Mouse (Mus musculus): ENCODE results near the gene Spsb4.

Gene Spsb4

DNA sequence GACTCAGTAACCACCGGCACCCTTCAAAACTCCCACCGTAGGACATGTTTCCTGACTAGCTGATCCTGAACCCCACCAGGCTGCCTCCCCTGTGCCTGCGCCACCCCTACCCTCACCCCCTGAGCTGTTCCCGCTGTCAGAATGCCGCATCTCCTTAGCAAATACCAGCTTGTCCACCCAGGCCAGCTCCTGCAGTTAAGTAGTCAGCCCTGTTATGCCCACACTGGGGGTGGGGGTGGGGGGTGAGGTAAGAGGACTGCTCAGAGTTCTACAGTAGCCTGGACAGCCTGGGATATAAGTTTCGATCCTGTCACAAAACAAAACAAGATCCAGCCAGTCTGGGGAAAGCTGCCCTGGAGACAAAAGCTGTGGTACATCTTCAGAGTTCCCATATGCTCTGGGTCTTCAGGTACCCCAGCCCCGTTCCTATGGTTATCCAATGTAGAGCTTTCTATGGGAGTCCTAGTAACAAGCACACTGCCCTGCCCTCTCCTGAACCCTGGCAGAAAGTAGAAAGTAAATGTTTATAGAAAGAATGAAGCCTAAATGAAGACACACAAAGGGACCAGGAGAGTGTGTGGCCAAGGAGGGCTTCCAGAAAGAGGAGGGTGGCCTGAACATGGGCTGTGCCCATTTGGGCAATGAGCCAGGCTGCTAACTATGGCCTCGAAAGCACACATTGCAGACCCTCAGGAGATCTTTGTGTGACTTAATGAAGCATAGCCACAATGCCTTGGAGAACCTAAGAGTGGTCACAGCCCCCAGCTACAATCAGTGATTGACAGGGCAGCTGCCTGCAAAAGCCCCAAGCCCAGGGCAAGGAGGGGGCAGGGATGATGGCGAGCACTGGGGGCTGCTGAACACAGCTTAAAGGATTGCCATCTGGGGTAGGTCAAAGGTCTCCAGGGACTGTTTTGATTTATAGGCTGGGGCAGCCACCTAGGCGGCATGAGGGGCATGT is 38.3 kb downstream of the Spsb4 start:
- DNase-seq (ENCODE audit: low read depth, low spot score): no peak

DNA sequence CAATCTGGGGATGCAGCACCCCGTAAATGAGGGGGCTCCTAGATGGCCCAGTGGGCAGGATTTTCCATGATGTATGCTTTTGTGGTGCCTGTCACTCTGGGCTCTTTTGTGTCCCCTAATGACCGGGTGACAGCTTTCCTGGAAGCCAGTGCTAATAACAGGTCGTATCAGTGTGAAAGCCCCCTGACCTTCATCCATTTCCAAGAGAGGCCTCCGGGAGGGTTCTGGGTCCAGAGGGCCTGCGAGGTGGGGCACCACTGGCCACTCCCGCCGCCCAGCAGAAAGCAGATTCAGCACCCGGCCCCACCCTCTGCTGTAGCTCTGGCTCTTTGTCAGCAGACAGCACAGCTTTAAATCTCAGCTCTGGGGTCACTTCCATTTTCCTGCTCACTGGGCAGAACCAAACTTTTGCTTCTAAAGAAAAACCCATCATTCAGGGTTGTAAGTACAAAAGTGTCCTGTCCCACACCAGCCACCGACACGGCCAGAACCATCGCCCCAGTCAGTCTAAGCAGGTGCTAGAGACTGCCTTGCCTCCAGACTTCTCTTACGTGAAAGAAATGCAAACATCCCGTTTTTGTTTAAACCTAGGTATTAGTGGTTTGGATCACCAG is 39.1 kb downstream of the Spsb4 start:
- DNase-seq (ENCODE audit: low read depth, low spot score): no peak

DNA sequence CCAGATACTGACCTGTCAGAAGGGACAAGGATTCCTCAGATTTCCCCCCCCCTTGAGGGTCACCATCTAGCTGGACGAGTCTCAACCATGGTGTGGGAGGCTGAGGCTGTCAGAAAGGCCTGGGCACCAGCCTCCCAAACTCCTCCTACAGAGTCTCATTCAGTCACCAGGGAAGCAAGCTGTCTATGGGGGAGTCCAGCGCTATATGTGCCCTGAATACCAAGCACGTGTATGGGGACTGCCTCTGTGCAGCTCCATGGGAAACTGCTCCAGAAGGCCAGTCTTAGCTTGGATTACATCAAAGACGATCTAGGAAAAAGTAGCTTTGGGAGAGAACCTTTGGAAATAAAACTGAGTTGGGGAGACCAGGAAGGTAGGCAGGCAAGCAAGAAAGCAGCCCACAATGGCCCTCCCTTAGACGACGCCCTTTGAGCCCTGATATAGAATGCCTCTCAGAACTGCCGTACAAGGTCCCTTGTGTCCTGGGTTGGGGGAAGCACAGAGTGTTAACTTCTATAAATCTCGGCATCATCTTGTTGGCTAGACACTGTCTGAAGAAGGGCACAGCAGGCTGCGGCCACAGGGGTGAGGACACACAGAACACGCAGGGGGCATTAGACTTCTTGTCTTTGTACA is 40.4 kb downstream of the Spsb4 start:
- no peak for DNase-seq (ENCODE audit: low read depth, low spot score)

DNA sequence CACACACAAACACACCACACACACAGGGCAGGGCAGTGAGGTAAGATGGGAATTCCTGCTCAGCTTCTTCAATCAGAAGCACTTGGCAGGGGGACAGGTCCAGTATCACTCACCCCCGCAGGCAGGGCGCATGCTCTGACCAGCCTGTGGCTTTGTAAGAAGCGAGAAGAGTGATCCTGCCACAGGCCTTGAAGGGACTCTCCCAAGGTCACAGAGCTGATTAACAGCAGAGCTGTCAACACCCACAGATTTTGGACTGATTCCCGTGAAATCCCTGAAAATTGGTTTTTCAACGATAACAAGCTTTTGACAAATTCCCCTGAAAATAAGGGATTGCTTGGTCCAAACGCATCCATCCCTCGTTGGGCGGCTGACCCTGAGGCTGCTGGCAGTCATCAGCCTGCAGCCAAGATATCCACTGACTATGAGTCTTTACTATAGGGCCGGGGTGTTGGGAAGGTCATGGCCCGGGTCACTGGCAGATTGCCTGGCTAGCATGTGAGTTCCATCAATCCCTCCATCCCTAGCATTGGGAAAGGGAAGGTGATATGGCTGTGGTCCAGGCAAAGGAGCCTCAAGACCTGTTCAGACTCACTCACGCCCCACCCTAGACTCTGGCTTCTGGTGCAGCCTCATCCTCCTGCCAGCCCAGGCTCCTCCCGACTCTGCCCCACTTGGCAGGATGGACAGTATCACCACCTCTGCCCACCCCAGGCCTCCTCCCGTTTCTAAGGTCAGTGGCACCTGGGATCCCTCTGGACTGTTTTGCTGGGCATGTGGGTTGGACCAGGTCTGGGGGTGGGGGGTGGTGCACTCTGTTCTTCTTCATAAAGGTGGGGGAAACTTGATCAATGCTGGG is 41.1 kb downstream of the Spsb4 start:
- DNase-seq (ENCODE audit: low read depth, low spot score): peak; percentile 16

GRCm38 (mm10) chr9:96973091-96973490 is 45.6 kb downstream of the Spsb4 start:
- DNase-seq (ENCODE audit: low read depth, low spot score): no peak

GRCm38 (mm10) chr9:96971625-96972404 is 46.8 kb downstream of the Spsb4 start:
- peak; percentile 35 for DNase-seq (ENCODE audit: low read depth, low spot score)

GRCm38 (mm10) chr9:96967516-96967915 is 51.1 kb downstream of the Spsb4 start:
- no peak for DNase-seq (ENCODE audit: low read depth, low spot score)

- DNase-seq (ENCODE audit: low read depth, low spot score): no peak
Observed at GRCm38 (mm10) chr9:96966465-96966864, 52.2 kb downstream of the Spsb4 start.

DNA sequence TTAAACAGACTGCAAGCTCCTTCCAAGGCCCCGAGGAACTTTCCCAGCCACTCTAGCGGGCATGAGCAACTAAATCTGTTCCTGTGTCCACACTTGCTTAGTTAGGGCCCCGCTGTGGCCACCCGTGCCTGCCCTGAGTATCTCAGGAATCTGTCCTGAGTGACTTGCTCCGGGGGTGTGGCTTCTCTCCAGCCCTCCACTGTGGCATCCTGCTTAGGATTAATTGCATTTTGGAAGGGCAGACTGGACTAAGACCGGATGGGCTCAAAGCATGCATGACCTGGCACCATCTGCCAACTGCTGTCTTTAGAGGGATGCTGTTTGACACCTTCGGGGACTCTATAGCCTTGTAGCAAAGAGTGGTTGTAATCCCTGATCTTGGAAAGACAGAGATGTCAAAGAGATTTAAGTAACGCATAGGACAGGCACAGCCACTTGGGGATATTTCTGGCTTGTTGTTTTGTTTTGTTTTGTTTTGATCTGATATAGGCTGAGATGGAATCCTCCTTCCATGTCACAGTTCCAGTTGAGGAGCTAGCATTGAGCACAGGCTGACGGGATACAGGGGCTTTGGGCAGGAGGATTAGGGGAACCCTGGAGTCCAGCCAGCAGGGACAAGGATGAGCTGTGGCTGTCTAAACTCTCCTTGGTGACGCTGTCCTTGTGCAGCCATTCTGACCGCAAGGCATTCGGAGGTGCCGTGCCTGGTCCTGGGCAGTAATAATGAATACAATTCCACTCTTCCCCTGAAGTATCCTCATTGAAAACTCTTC is 55.0 kb downstream of the Spsb4 start:
- peak; percentile 29 for DNase-seq (ENCODE audit: low read depth, low spot score)

DNA sequence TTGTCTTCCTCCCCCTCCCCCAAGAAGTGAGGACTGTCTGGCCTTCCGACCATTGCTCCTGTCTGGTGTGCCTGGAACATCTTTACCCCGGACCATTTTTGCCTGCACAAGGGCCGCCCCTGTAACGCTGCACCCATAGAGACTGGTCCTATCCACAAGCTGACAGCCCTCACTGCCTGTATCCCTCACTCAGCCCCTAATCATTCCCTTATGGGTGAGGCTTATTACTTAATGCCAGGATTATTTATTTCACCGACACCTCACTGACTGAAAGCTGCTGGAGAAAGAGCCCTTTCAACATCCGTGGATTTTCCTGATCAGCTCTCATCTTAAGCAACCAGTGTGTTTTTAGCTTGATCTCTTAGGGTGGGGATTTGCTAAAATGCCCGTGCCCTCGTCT is 55.9 kb downstream of the Spsb4 start:
- DNase-seq (ENCODE audit: low read depth, low spot score): no peak

DNA sequence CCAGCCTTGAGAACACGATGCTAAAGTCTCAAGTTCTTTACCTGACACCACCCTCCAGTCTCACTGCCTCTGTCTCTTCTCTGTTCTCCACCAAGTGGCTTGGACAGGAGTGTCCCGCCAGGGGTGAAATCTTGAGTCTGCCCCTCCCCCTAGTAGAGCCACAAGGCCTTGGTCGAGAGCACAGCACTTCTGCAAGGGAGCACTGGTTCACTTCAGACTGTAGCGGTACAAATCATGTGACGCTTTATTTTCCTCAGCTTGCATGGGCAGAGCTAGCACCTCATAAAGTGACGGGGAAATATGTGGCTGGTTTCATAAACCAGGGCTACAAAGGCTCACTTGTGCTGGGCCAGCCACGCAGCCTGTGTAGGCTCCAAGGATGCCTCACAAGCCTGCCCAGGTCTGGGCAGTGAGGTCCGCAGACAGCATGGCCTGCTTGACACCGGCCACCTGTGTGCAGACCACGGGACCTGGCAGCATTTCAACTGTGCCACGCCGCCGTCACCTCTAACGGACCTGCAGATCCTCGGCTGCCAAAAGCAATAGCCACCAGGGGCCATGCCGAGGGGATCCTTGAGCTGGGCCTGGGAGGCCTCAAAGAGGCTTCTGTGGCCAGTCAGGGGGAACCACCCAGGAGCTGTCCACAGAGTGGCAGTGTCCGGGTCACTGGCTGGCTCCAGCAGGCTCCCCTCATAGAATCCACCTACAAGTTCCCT is 56.5 kb downstream of the Spsb4 start:
- no peak for DNase-seq (ENCODE audit: low read depth, low spot score)

- peak; percentile 57 for DNase-seq (ENCODE audit: low read depth, low spot score)
Observed at GRCm38 (mm10) chr9:96961006-96961405, 57.6 kb downstream of the Spsb4 start.

DNA sequence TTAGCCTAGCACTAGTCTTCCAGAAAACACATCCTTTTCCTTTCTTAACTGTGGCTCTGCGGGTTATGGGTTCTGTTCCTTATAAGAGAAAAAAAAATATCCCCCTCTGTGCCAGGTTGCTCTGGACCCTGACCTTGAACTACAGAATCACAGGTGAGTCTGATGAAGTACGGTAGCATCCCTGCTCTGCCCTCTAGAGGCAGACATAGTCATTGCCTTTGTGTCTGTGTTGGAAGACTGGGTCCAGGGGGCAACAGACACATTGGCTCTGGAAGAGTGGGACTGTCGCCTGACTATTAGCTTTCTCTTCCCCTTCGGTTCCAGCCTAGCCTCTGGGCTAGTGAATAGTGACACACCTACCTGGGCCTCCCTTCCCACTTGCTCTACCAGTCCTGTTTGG is 58.4 kb downstream of the Spsb4 start:
- DNase-seq (ENCODE audit: low read depth, low spot score): peak; percentile 26

- no peak for DNase-seq (ENCODE audit: low read depth, low spot score)
Observed at GRCm38 (mm10) chr9:96959469-96959868, 59.2 kb downstream of the Spsb4 start.

DNA sequence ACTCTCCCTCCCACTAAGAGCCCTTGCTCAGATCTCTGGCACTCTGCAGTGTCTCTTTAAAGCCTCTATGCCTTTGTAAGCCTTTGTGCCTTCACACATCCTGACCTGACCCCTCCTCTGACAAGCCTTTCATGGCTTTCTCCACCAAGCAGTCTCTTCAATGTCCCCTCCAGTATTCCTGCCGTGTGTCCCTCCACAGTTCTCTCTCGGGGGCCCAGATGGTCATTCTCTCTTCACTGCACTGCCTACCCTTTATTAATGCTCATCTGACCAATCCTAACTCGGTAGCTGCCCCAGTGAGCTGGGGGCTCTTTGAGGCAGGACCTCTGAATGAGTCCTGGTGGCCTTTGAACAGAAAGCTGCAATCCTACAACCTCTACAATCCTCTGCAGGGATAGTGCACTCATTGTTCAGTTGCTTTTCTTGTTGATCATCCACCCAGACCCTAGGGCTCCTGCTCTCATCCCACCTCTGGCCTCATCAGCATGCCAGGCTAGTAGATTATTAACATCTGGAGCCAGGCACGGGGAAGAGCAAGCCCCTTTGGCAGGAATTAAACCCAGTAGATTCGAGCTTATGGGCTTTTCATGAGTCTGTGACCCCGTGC is 60.5 kb downstream of the Spsb4 start:
- DNase-seq (ENCODE audit: low read depth, low spot score): no peak

DNA sequence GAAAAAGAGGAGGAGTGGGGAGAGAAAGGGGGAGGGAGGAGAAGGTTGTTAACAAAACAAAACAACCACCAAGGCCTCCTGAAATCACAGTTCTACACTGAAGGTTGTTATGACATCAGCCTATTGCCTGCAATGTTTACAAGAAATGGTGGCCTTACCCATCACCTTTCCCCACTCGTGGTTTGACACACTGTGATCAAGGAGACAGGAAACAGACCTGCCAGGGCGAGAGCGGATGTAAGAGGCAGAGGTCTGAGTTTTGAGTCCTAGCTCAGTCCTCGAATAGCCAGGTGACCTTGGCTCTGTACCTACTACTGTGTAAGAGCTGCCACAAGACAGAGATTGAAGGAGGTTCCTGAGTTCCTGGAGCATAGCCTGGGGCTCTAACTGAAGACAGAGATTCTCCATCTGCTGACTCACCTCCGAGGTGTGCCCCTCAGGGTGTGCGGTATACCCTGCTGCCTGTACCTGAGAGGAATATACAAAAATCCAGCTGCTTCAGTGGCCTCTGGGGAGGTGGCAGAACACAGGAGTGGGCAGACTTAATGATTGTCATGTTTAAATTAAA is 61.3 kb downstream of the Spsb4 start:
- no peak for DNase-seq (ENCODE audit: low read depth, low spot score)

DNA sequence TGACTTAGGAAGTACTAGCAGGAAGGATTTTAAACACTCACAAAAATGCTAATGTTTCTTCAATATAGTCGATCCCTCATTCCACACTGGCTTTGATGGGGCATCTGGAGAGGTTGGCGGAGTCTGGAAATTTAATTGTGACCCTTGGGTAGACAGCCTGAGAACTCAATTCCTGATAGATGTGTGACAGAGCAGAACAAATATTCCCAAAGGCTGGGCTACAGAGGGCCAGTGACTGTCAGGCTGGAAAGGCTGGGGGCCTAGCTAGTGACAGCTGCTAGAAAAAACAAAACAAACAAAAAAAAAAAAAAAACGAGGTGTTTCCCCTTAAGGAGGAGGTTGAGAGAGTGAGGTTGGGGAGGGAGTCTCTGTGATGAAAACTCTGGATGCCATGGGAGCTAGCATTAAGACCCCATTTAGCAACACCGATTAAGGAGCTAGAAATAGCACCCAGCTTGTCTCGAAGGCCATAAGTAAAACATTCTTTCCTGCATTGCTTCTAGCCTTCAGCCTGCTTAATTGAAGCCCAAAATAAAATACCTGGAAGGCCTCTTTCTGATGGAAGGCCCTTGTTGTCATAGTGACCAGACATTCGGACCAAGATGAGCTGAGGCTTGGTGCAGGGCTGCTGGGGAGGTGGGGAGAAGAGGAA is 61.9 kb downstream of the Spsb4 start:
- DNase-seq (ENCODE audit: low read depth, low spot score): peak; percentile 57
